Mouse (Mus musculus): ENCODE measurements around the gene Wdr64. TPM values are rescaled to one million over a fixed set of nuclear protein-coding genes. Genes with fewer than 3 reads are reported as not detected.

The Wdr64 gene
- not detected in 2 replicates for polyA plus RNA-seq (2016; fragmentation: Nextera tagmentation; extraction: Ambion mirVana)

DNA sequence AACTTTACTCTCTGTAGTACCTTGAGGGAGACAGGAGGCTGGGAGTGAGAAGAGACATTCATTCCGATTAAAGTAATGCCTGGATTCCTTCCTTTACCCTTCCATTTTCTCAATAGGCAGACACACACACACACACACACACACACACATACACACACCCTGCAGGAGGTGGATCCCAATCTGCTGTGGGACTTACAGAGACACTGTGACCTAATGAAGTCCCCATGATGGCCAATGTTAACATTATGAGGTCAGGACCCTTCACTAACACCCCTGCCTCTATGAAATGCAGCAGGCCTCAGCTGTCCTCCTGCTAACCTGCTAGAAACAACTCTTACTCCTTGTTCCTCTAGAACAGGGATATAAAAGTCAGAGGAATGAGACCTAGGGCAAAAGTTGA lies at the start of gene Wdr64:
Gene Wdr64 (plus strand): TSS at position 301 of the 400 bp plus-strand sequence.
- WGBS: 90% methylated on average over 1 of the region's 1 CpGs
- no peak for ATAC-seq (ENCODE audit: low FRiP score, low read depth)
- Histone ChIP-seq H3K9me3 (no peaks in the 10 kb centered on the region), H3K27ac (no peak within 1 kb of the TSS), H3K36me3 (no peaks in the 10 kb centered on the region), H3K4me3 (no peak within 1 kb of the TSS), H3K4me1 (no peaks in the 10 kb centered on the region), H3K27me3 (replicated peaks) (no peaks in the 10 kb centered on the region), H3K4me2 (replicated peaks) (no peak within 1 kb of the TSS), H3K9ac (no peak within 1 kb of the TSS)

GRCm38 (mm10) chr1:175648615-175649014 lies 49.8 kb upstream of the Wdr64 start:
- no peak for ATAC-seq (ENCODE audit: low FRiP score, low read depth)
- H3K9me3 ChIP-seq: no peaks in the 10 kb centered on the region
- H3K27ac ChIP-seq: no peak overlapping the region
- no peaks in the 10 kb centered on the region for H3K27me3 ChIP-seq (replicated peaks)
- WGBS: 97% methylated on average over 4 of the region's 4 CpGs
- H3K9ac ChIP-seq: no peak overlapping the region
- H3K36me3 ChIP-seq: no peaks in the 10 kb centered on the region
- no peak overlapping the region for H3K4me3 ChIP-seq
- no peak overlapping the region for H3K4me2 ChIP-seq (replicated peaks)
- no peaks in the 10 kb centered on the region for H3K4me1 ChIP-seq

- H3K27me3 ChIP-seq (replicated peaks): no peaks in the 10 kb centered on the region
- no peaks in the 10 kb centered on the region for H3K36me3 ChIP-seq
- ATAC-seq (ENCODE audit: low FRiP score, low read depth): no peak
- WGBS: 96% methylated on average over 4 of the region's 4 CpGs
- H3K4me1 ChIP-seq: no peaks in the 10 kb centered on the region
- no peak overlapping the region for H3K4me3 ChIP-seq
- no peak overlapping the region for H3K4me2 ChIP-seq (replicated peaks)
- no peak overlapping the region for H3K9ac ChIP-seq
- no peaks in the 10 kb centered on the region for H3K9me3 ChIP-seq
- H3K27ac ChIP-seq: no peak overlapping the region
Observed at GRCm38 (mm10) chr1:175659900-175660299, 38.5 kb upstream of the Wdr64 start.

DNA sequence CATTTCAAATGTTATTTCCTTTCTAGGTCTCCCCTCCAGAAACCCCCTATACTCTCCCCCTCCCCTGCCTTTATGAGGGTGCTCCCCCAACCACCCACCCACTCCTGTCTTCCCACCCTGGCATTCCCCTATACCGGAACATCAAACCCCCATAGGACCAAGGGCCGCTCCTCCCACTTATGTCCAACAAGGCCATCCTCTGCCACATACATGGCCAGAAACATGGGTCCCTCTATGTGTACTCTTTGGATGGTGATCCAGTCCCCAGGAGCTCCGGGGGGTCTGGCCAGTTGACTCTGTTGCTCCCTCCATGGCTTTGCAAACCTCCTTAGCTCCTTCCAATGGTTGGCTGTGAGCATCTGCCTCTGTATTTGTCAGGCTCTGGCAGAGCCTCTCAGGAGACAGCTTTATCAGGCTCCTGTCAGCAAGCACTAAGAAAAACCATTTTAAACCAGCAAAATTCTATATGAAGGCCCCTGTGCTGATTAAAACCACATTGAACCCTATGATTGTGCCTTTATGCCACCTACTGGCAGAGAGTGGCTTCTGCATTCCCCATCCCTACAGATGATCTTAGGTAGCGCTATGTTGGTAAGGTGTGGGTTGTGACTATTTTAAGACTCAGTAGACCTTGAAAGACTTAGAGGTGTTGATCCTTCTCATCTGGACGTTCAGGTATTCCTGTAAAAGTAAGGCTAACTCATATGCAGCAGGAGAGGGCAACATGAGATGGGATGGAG lies 29.6 kb upstream of the Wdr64 start:
- no peaks in the 10 kb centered on the region for H3K36me3 ChIP-seq
- H3K27me3 ChIP-seq (replicated peaks): no peaks in the 10 kb centered on the region
- H3K4me1 ChIP-seq: no peaks in the 10 kb centered on the region
- peak; percentile 78 for ATAC-seq (ENCODE audit: low FRiP score, low read depth)
- H3K27ac ChIP-seq: no peak overlapping the region
- H3K4me2 ChIP-seq (replicated peaks): no peak overlapping the region
- H3K9me3 ChIP-seq: no peaks in the 10 kb centered on the region
- WGBS: 82% methylated on average over 5 of the region's 5 CpGs
- H3K4me3 ChIP-seq: no peak overlapping the region
- no peak overlapping the region for H3K9ac ChIP-seq

- 82% methylated on average over 3 of the region's 3 CpGs for WGBS
Observed at GRCm38 (mm10) chr1:175669456-175669855, 28.9 kb upstream of the Wdr64 start.

DNA sequence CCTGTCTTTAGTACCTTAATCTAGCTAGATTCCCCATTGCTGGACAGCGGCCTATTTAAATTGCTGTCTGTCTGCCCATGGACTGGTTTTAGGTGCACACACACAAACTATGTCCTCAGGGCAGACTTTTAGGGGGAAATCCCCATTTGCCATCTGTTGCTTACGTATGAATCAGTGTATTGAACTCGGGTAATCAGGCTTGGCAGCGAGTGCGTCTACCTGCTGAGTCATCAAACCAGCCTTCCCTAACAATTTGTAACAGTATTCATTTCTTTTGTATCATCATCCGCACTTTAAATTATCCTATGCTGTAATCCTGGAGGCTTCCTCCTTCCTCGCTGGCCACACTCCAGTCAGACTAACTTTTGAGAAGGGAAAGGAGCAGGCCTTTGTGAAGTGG lies 28.4 kb upstream of the Wdr64 start:
- H3K4me3 ChIP-seq: no peak overlapping the region
- no peaks in the 10 kb centered on the region for H3K9me3 ChIP-seq
- H3K4me2 ChIP-seq (replicated peaks): no peak overlapping the region
- WGBS: 73% methylated on average over 7 of the region's 7 CpGs
- no peak overlapping the region for H3K27ac ChIP-seq
- no peaks in the 10 kb centered on the region for H3K36me3 ChIP-seq
- ATAC-seq (ENCODE audit: low FRiP score, low read depth): no peak
- no peaks in the 10 kb centered on the region for H3K27me3 ChIP-seq (replicated peaks)
- H3K9ac ChIP-seq: no peak overlapping the region
- no peaks in the 10 kb centered on the region for H3K4me1 ChIP-seq

More at GRCm38 (mm10) chr1:175669456-175669855, 28.9 kb upstream of the Wdr64 start:
- Histone ChIP-seq H3K9me3 (no peaks in the 10 kb centered on the region), H3K27me3 (replicated peaks) (no peaks in the 10 kb centered on the region), H3K9ac (no peak overlapping the region), H3K27ac (no peak overlapping the region), H3K4me3 (no peak overlapping the region), H3K4me2 (replicated peaks) (no peak overlapping the region), H3K36me3 (no peaks in the 10 kb centered on the region), H3K4me1 (no peaks in the 10 kb centered on the region)
- no peak for ATAC-seq (ENCODE audit: low FRiP score, low read depth)

DNA sequence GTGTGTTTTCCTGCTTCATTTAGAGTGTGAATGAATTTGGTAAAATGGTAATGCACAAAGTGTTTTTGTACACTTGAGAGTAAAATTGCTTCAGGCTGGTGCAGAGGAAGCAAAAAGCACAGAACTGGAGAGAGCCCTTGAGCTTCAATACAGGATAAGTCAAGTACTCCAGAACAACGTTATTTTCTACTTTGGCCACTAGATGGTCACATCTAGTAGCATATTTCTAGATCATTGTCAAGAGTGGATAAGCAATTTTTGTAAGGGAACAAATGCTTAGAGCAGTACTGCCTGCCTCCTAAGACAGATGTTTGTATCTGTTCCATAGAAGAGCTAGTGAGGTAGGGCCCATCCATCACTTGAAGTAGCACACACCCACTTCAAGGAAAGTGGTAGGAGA lies 26.8 kb upstream of the Wdr64 start:
- no peak overlapping the region for H3K4me2 ChIP-seq (replicated peaks)
- no peaks in the 10 kb centered on the region for H3K36me3 ChIP-seq
- no peaks in the 10 kb centered on the region for H3K9me3 ChIP-seq
- ATAC-seq (ENCODE audit: low FRiP score, low read depth): no peak
- H3K27me3 ChIP-seq (replicated peaks): no peaks in the 10 kb centered on the region
- H3K4me1 ChIP-seq: no peaks in the 10 kb centered on the region
- no peak overlapping the region for H3K27ac ChIP-seq
- 54% methylated on average over 1 of the region's 1 CpGs for WGBS
- H3K9ac ChIP-seq: no peak overlapping the region
- H3K4me3 ChIP-seq: no peak overlapping the region

GRCm38 (mm10) chr1:175673563-175674325 lies 24.6 kb upstream of the Wdr64 start:
- 85% methylated on average over 7 of the region's 7 CpGs for WGBS
- H3K9ac ChIP-seq: no peak overlapping the region
- H3K4me1 ChIP-seq: no peaks in the 10 kb centered on the region
- H3K27ac ChIP-seq: no peak overlapping the region
- no peak overlapping the region for H3K4me2 ChIP-seq (replicated peaks)
- no peaks in the 10 kb centered on the region for H3K27me3 ChIP-seq (replicated peaks)
- H3K9me3 ChIP-seq: no peaks in the 10 kb centered on the region
- ATAC-seq (ENCODE audit: low FRiP score, low read depth): no peak
- H3K4me3 ChIP-seq: no peak overlapping the region
- H3K36me3 ChIP-seq: no peaks in the 10 kb centered on the region

DNA sequence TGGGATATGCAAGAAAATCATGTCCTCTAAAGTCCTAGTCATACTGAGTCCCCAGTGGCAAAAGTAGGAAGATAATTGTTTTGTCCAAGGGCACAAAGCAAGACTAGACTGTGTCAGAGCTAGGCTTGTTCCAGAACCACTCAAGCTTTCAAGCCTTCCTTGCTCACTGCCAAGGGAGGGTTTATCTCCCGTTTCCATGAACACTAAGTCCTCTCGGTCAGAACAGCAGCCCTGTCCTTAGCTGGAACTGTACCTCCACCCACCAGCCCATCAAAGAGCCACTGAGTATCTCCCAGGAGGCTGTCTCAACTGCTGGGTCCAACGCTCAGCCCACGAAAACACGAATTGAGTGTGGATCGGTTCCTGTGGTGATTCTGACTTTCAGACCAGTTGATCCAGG lies 23.3 kb upstream of the Wdr64 start:
- no peak for ATAC-seq (ENCODE audit: low FRiP score, low read depth)
- Histone ChIP-seq H3K4me1 (no peaks in the 10 kb centered on the region), H3K27ac (no peak overlapping the region), H3K36me3 (no peaks in the 10 kb centered on the region), H3K27me3 (replicated peaks) (no peaks in the 10 kb centered on the region), H3K9me3 (no peaks in the 10 kb centered on the region), H3K4me3 (no peak overlapping the region), H3K9ac (no peak overlapping the region), H3K4me2 (replicated peaks) (no peak overlapping the region)
- WGBS: 90% methylated on average over 6 of the region's 6 CpGs

DNA sequence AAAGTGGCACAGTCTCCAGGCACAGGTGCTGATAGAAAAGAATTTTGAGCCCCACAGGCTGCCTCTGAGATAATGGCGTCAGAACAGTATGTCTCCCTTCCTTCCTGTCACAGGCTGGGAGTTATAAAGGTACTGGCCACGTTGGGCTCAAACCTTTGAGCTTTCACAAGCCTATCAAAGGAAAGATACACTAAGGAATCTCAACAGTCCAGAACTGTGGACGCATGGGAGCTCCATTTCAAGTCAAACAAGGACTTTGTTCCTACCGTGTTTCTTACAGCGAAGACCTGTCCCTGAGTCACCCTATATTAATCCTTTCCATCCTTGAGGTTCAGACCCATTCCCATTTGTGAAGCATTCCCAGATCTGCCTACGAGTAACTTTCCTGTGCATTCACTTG lies 20.9 kb upstream of the Wdr64 start:
- no peaks in the 10 kb centered on the region for H3K36me3 ChIP-seq

DNA sequence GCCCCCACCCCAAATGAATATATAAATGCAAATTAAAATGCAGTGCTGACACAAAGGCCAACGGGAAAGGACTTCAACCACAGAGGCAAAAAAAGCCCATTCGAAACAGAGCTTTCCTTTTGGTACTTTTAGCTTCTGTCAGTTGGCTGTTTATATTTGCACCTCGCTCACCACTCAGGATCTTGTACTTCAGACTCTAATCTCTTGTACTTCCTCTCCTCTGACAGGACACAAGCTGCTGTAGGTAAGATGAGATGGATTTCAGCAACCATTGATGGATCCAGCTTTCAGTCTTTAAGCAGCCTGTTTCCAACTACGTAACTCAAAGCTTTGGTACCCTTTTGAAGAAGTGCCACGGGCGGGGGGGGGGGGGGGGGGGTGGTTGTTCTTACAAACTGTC lies 17.4 kb upstream of the Wdr64 start:
- Histone ChIP-seq H3K4me2 (replicated peaks) (no peak overlapping the region), H3K4me3 (no peak overlapping the region), H3K9me3 (no peaks in the 10 kb centered on the region), H3K4me1 (no peaks in the 10 kb centered on the region), H3K27me3 (replicated peaks) (no peaks in the 10 kb centered on the region), H3K27ac (no peak overlapping the region), H3K36me3 (0 out of 2 replicates have a peak, but pooled peaks cover under 1% of the 10 kb centered on the region), H3K9ac (no peak overlapping the region)
- ATAC-seq (ENCODE audit: low FRiP score, low read depth): no peak
- WGBS: 89% methylated on average over 6 of the region's 6 CpGs

More for the DNA sequence above, 20.9 kb upstream of the Wdr64 start:
- ATAC-seq (ENCODE audit: low FRiP score, low read depth): no peak
- Histone ChIP-seq H3K27me3 (replicated peaks) (no peaks in the 10 kb centered on the region), H3K4me1 (no peaks in the 10 kb centered on the region), H3K4me3 (no peak overlapping the region), H3K9me3 (no peaks in the 10 kb centered on the region), H3K9ac (no peak overlapping the region), H3K4me2 (replicated peaks) (no peak overlapping the region), H3K27ac (no peak overlapping the region)
- WGBS: 89% methylated on average over 6 of the region's 6 CpGs

- no peak for ATAC-seq (ENCODE audit: low FRiP score, low read depth)
- Histone ChIP-seq H3K27ac (no peak overlapping the region), H3K9ac (peak overlapping the region; percentile 81), H3K27me3 (replicated peaks) (no peaks in the 10 kb centered on the region), H3K4me1 (peaks cover 18% of the 10 kb centered on the region), H3K36me3 (peaks cover 14% of the 10 kb centered on the region), H3K9me3 (no peaks in the 10 kb centered on the region), H3K4me3 (peak overlapping the region; percentile 71), H3K4me2 (replicated peaks) (peak overlapping the region; percentile 71)
- WGBS: under 1% methylated on average over 22 of the region's 22 CpGs
Observed at GRCm38 (mm10) chr1:175691686-175692245, 6.6 kb upstream of the Wdr64 start.
